Comparison of ENCODE assay signal across 10 mouse cellular contexts in the genomic region with DNA sequence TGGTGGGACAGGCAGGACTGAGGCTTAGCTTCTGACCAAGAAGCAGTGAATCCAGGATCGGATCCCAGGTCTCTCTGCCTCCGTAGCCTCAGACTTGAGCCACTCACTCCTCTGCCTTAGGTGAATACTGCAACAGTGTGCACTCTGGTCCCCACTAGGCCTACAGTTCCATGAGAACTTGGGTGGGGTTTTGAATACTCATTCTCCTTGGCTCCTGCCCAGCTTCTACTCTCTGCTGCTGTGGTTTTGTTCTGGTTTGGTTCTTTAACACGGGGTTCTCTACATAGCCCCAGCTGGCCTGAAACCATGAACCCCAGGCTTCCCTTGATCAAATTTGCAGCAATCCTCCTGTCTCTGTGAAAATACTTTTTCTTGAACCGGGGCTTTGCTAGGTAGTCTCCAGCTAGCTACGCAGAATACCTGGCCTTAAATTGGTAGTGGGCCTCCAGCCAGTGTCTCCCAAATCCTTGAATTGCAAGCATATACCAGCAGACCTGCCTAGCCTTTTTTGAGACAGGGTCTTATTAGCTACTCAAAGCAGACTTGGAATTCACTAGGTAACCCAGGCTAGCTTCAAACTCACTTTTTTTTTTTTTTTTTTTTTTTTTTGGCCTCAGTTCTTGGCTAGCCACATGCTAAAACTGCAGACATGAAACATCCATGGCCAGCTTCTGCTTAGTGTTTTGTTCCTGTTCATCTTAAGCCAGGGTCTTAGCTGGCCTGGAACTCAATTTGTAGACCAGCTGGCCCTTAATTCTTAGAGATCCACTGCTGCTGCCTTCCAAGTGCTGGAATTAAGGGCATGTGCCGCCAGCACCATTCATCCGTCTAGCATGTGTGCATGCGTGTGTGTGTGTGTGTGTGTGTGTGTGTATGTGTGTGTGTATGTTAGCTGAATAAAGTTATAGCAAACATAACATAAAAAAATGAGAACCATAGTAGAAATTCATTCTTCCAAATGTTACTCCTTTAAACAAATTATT. TPM values are rescaled to one million over a fixed set of nuclear protein-coding genes. Genes with fewer than 3 reads are reported as not detected.
DNase-seq lines count a peak whose midpoint lies in the region; ATAC-seq and TF ChIP-seq lines count a peak whose summit lies in the region.
"Had no signal": no experiment of that assay in that cellular context is flagged by ENCODE, and none has a peak within 500 bp of the region (broad histone marks: within the 10 kb centered on the region; RNA-seq: fewer than 3 reads in every experiment).

No protein-coding gene starts in this region.

- H3K36me3 ChIP-seq in megakaryocyte, embryonic 14.5 days (replicated peaks; ENCODE audit: low read length) = peaks cover 53% of the 10 kb centered on the region
- peaks cover 5% of the 10 kb centered on the region for H3K36me3 ChIP-seq in small intestine, adult 2 months (ENCODE audit: control insufficient read depth, insufficient read depth, low read length)

- intact Hi-C loops in heart, postnatal 10 days (cut with DNase I) = loop anchor here (2.0 kb wide), 1 partner anchor 15 kb away; no protein-coding TSS in a partner anchor

- DNase-seq in CD4-positive, CD25-positive, alpha-beta regulatory T cell, adult 2 months (ENCODE audit: low read depth, low spot score) = peak; percentile 26
- peak; percentile 45 to 48 for DNase-seq in heart, postnatal 10 days
- DNase-seq in right cerebral cortex, adult 2 months (ENCODE audit: low spot score in 2 of 2) = no peak
- DNase-seq in yolk sac, embryonic 10.5 days (ENCODE audit: low spot score) = no peak
- DNase-seq: kidney, adult 11 months; left cerebral cortex, postnatal 4 days had no signal

- peak overlapping the region; percentile 78 for H3K4me3 ChIP-seq in megakaryocyte, embryonic 14.5 days (replicated peaks)
- H3K4me3 ChIP-seq in small intestine, adult 2 months (ENCODE audit: low read depth, low read length) = no peak overlapping the region

- TF ChIP-seq CTCF in small intestine, adult 2 months (IDR thresholded peaks at IDR 0.05; ENCODE audit: extremely low read depth, insufficient read length, insufficient replicate concordance, low read depth, low read length) = no peak

- no peak for TF ChIP-seq POLR2A in small intestine, adult 2 months (IDR thresholded peaks at IDR 0.05; ENCODE audit: low read depth, low read length)

- no peaks in the 10 kb centered on the region for H3K9me3 ChIP-seq in megakaryocyte, embryonic 14.5 days

- WGBS in small intestine, adult 2 months = 64% methylated on average over 8 of the region's 8 CpGs

- H3K27me3 ChIP-seq in megakaryocyte, embryonic 14.5 days (replicated peaks) = no peaks in the 10 kb centered on the region
- no peaks in the 10 kb centered on the region for H3K27me3 ChIP-seq in small intestine, adult 2 months (ENCODE audit: control insufficient read depth, insufficient read depth, low read length)

- peaks cover 85% of the 10 kb centered on the region for H3K4me1 ChIP-seq in megakaryocyte, embryonic 14.5 days
- H3K4me1 ChIP-seq in small intestine, adult 2 months (ENCODE audit: control insufficient read depth, insufficient read depth, insufficient read length, low read length) = peaks cover 22% of the 10 kb centered on the region

- H3K27ac ChIP-seq in small intestine, adult 2 months (ENCODE audit: insufficient read depth, low read depth, low read length) = 0 out of 2 replicates have a peak overlapping the region, but pooled peaks have one; percentile 20

- ATAC-seq in CD4-positive, CD25-positive, alpha-beta regulatory T cell, adult 4 months = no peak
- no peak for ATAC-seq in megakaryocyte, adult 5-6 weeks (ENCODE audit: poor library complexity, severe bottlenecking)

RNA-seq across cellular contexts. Expression of a gene that starts 3.7 kb away (rescaled TPM):
- polyA plus RNA-seq in CD4-positive, CD25-positive, alpha-beta regulatory T cell, adult 4 months (2017; shearing (Covaris generic)) = 100 to 1,000 TPM; 105 to 122 TPM
- polyA plus RNA-seq in megakaryocyte, embryonic 14.5 days (2012; ENCODE audit: insufficient read depth, low replicate concordance) = 63.3 and 82.6 TPM in 2 replicates
- total RNA-seq in megakaryocyte, adult 5-6 weeks (2015) = 61.5 and 79.5 TPM in 2 replicates
- 103 and 184 TPM in 2 replicates for total RNA-seq in megakaryocyte, adult 5-6 weeks (2017)
- total RNA-seq in heart, postnatal 10 days (2021) = 100 to 1,000 TPM; 110 to 117 TPM
- 55.2 and 106 TPM in 2 replicates for polyA plus RNA-seq in small intestine, adult 2 months (2012; rRNA removed)

RNA-seq across cellular contexts. Expression of a gene that starts 35.0 kb away (rescaled TPM):
- 1 to 10 TPM; 1.8 to 3.1 TPM for polyA plus RNA-seq in CD4-positive, CD25-positive, alpha-beta regulatory T cell, adult 4 months (2017; shearing (Covaris generic))
- polyA plus RNA-seq in megakaryocyte, embryonic 14.5 days (2012; ENCODE audit: insufficient read depth, low replicate concordance) = 24.1 and 43.9 TPM in 2 replicates
- not detected in 2 replicates for total RNA-seq in megakaryocyte, adult 5-6 weeks (2015)
- 0.15 TPM in 1 of 2 replicates, not detected in the other for total RNA-seq in megakaryocyte, adult 5-6 weeks (2017)
- 100 to 1,000 TPM; 462 to 471 TPM for total RNA-seq in heart, postnatal 10 days (2021)
- 27.4 and 42.8 TPM in 2 replicates for polyA plus RNA-seq in small intestine, adult 2 months (2012; rRNA removed)

Comparison
In these comparisons a context has a peak if more than half of its experiments do, and no peak if none do; other contexts are left out.
1. DNase-seq: peak in CD4-positive, CD25-positive, alpha-beta regulatory T cell, adult 2 months (single experiment) and heart, postnatal 10 days (2 of 2); none in right cerebral cortex, adult 2 months (0 of 2) and yolk sac, embryonic 10.5 days (single experiment).